Mouse (Mus musculus) forebrain, embryonic 11.5 days (tissue): ENCODE measurements around the gene Iqcn. TPM values are rescaled to one million over a fixed set of nuclear protein-coding genes. Genes with fewer than 3 reads are reported as not detected.
A peak's percentile ranks its signal among the peaks of the same experiment; 100 is the strongest.

Experiments
- ATAC-seq: fragments of 200-750 bp; cut with Nextera tagmentation; replicated peaks from 2 replicates; pipeline ENCODE4 v1.8.0; 2017; ENCODE audit warnings: moderate TSS enrichment; ENCODE audit not compliant: low FRiP score
- DNase-seq: peaks from one replicate; pipeline ENCODE4 v3.0.0-alpha.2; 2017; ENCODE audit warnings: low spot score
- H3K27ac ChIP-seq: fragments of 300-500 bp; sonication (generic); 2 replicates; pipeline ENCODE4 v1.5.1; 2014; ENCODE audit warnings: low read depth, low read length
- H3K27me3 ChIP-seq: fragments of 300-500 bp; sonication (generic); 2 replicates; pipeline ENCODE4 v1.6.1; 2014; ENCODE audit warnings: mild to moderate bottlenecking, low read length, mixed read lengths; ENCODE audit not compliant: control insufficient read depth, insufficient read depth
- H3K36me3 ChIP-seq: fragments of 300-500 bp; sonication (generic); 2 replicates; pipeline ENCODE4 v1.6.1; 2014; ENCODE audit warnings: mild to moderate bottlenecking, low read length, moderate library complexity, mixed read lengths; ENCODE audit not compliant: control insufficient read depth, insufficient read depth
- H3K4me1 ChIP-seq: fragments of 300-500 bp; sonication (generic); replicated peaks from 2 replicates; pipeline ENCODE4 v1.6.1; 2014; ENCODE audit warnings: low read length, mixed read lengths; ENCODE audit not compliant: control insufficient read depth, insufficient read depth
- H3K4me2 ChIP-seq: fragments of 300-500 bp; sonication (generic); 2 replicates; pipeline ENCODE4 v1.6.1; 2014; ENCODE audit warnings: low read depth, mild to moderate bottlenecking, low read length, moderate library complexity, mixed read lengths; ENCODE audit not compliant: severe bottlenecking
- H3K4me3 ChIP-seq: fragments of 300-500 bp; sonication (generic); 2 replicates; pipeline ENCODE4 v1.5.1; 2014; ENCODE audit warnings: low read depth, low read length
- H3K9ac ChIP-seq: fragments of 300-500 bp; sonication (generic); 2 replicates; pipeline ENCODE4 v1.6.1; 2014; ENCODE audit warnings: low read length
- H3K9me3 ChIP-seq: fragments of 300-500 bp; sonication (generic); 2 replicates; pipeline ENCODE4 v1.6.1; 2016; ENCODE audit warnings: low read length, mixed read lengths; ENCODE audit not compliant: control insufficient read depth
- WGBS: fragments of 180-500 bp; shearing (Covaris S2); extraction: QIAGEN DNeasy Blood & Tissue Kit; methylation state at CpG from one replicate; pipeline ENCODE4 v1.1.7; 2014; 5-methylcytosine and 5-hydroxymethylcytosine counted together
- polyA plus RNA-seq: library from polyadenylated mRNA; unstranded; fragments of >200 nt; fragmentation: Nextera tagmentation; extraction: Ambion mirVana; gene quantifications from 2 replicates; pipeline ENCODE4 v1.2.1, GENCODE M21; 2014

Gene Iqcn
- polyA plus RNA-seq, 1 experiment from 2014 or later: not detected

DNA sequence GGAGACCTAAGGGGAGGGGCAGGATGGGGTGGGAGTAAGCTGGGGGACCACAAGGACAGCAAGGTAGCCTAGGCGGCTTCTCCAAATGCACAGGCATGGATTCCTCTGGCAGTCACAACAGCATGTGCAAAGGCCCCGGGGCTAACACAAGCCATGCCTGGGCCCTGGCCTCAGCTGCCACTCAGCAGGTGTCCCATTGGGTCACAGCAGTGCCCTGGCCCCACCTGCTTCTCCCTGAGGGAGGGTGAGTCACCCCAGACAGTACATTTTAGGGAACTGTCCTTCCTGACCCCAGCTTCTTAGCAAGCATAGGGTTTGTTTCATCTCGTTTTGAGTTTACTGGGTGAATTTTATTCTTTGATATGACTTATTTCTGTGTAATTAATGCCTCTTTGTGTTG lies 20.6 kb upstream of the Iqcn start:
- H3K36me3 ChIP-seq: peaks cover 15% of the 10 kb centered on the region; the same call in 1 of the 2 replicates
- peaks cover 3% of the 10 kb centered on the region; the same call in 1 of the 2 replicates for H3K4me1 ChIP-seq
- DNase-seq (no peak), ATAC-seq (no peak)
- no peaks in the 10 kb centered on the region for H3K27me3 ChIP-seq
- no peak overlapping the region for H3K27ac ChIP-seq
- H3K9ac ChIP-seq: no peak overlapping the region
- 75% methylated on average over 3 of the region's 3 CpGs for WGBS
- H3K9me3 ChIP-seq: no peaks in the 10 kb centered on the region
- no peak overlapping the region for H3K4me2 ChIP-seq
- no peak overlapping the region for H3K4me3 ChIP-seq

DNA sequence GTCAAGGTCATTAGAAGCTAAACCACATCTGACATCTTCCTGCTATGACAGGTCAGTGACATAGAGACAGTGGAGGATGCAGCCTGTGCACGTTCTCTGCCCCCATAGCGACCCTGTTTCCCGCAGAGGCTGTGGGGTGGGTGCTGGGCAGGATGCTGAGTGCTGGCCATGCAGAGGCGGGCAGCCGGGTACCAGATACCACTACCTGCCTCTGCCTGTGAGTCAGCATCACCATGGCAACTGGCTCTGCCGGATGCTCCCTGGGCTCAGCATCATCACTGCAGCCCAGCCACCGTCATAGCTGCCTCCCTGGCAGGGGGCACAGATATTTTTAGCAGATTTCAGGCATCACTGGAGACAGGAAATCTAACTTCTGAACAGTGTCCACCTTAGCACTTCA lies 19.0 kb upstream of the Iqcn start:
- DNase-seq: no peak
- Histone ChIP-seq H3K27ac (no peak overlapping the region), H3K4me3 (no peak overlapping the region), H3K4me2 (no peak overlapping the region), H3K9me3 (no peaks in the 10 kb centered on the region), H3K27me3 (no peaks in the 10 kb centered on the region), H3K36me3 (peaks cover 2% of the 10 kb centered on the region; the same call in 1 of the 2 replicates), H3K4me1 (peaks cover 3% of the 10 kb centered on the region; the same call in 1 of the 2 replicates), H3K9ac (no peak overlapping the region)
- ATAC-seq: no peak
- 55% methylated on average over 7 of the region's 7 CpGs for WGBS

DNA sequence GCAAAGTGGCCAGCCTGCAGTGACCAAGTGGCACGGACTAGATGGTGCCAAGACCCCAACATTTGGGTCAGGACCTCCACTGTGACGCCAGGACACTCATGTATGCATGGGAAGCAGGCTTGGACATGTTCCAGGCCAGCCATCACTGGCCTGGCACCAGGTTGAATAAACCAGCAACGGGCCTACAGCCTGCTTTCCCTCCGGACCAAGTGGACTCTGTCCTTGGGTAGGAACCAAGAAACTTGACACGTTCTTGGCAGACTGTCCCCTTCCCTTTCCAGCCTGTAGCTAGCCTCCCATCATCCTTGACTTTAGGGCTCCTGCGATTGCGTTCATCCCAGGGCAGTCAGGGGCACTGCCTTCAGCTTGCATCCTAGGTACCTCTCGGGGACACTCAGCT lies 15.7 kb upstream of the Iqcn start:
- Histone ChIP-seq H3K4me1 (peaks cover 9% of the 10 kb centered on the region; the same call in 1 of the 2 replicates), H3K4me3 (no peak overlapping the region), H3K4me2 (no peak overlapping the region), H3K27me3 (no peaks in the 10 kb centered on the region), H3K36me3 (no peaks in the 10 kb centered on the region), H3K9me3 (no peaks in the 10 kb centered on the region), H3K9ac (no peak overlapping the region), H3K27ac (no peak overlapping the region)
- ATAC-seq (no peak), DNase-seq (no peak)
- WGBS: 90% methylated on average over 8 of the region's 8 CpGs

DNA sequence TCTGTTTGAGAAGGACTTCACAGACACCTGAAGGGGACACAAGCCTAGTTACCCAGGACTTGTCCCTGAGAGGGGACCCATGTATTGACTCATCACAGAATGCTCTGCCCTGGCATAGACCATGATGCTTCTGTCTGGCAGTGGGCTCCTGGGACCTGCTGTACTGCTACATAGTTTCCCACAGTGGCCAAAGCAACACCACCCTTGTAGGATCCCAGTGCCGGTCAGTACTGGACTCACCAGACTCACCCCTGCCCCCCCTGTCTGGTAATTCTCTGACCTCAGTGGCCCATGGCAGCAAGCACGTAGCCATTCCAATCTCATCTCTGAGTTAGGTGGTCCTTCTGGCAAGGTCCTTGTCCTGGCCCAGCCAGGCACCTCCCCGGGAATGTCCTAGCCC lies 15.1 kb upstream of the Iqcn start:
- Histone ChIP-seq H3K27ac (no peak overlapping the region), H3K9ac (no peak overlapping the region), H3K4me2 (no peak overlapping the region), H3K36me3 (no peaks in the 10 kb centered on the region), H3K9me3 (no peaks in the 10 kb centered on the region), H3K4me3 (no peak overlapping the region), H3K4me1 (peaks cover 9% of the 10 kb centered on the region; the same call in 1 of the 2 replicates), H3K27me3 (no peaks in the 10 kb centered on the region)
- ATAC-seq (no peak), DNase-seq (no peak)
- WGBS: 95% methylated on average over 3 of the region's 3 CpGs

DNA sequence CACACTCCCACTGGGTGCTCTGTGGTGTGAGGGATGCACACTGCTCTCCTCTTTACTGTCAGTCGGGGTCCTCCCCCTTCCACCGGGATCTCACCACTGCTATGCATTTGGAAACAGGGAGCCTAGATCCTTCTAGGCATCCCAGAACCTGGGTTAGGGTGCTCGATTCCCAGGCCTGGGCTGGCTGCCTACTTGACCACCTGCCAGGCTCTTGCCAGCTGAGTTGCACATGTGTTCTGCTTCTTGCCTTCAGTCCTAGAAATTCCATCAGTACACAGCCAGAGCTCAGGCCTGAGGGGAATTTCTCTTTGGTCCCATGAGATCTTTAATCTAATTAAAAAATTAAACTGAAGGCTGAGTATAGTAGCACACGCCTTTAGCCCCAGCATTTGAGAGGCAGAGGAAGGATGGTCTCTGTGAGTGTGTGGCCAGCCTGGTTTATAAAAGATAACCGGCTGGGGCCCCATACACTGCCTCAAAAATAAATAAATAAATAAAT lies 13.3 kb upstream of the Iqcn start:
- no peak overlapping the region for H3K27ac ChIP-seq
- H3K9me3 ChIP-seq: no peaks in the 10 kb centered on the region
- whole genome bisulfite sequencing: 71% methylated on average over 5 of the region's 5 CpGs
- no peak for ATAC-seq
- peaks cover 9% of the 10 kb centered on the region; the same call in 1 of the 2 replicates for H3K4me1 ChIP-seq
- H3K4me3 ChIP-seq: no peak overlapping the region
- DNase-seq: no peak
- no peak overlapping the region for H3K9ac ChIP-seq
- H3K36me3 ChIP-seq: no peaks in the 10 kb centered on the region
- no peak overlapping the region for H3K4me2 ChIP-seq
- no peaks in the 10 kb centered on the region for H3K27me3 ChIP-seq

DNA sequence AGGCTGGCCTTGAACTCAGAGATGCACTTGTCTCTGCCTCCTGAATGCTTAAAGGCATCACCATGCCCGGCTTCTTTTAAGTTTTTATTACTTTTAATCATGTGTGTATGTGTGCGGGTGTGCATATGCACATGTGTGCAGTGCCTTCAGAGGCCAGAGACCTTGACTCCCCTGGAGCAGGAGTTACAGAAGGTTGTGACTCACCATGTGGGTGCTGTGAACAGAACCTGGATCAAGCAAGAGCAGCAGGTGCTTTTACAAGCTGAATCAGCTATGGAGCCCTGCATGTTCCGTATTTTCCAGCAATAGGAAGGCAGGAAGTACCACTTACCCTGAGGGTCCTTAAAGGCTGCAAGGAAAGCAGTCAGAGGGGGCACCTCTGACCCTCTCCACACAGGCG lies 12.0 kb upstream of the Iqcn start:
- ATAC-seq (no peak), DNase-seq (no peak)
- Histone ChIP-seq H3K36me3 (no peaks in the 10 kb centered on the region), H3K27me3 (no peaks in the 10 kb centered on the region), H3K9me3 (no peaks in the 10 kb centered on the region), H3K4me2 (peak overlapping the region; percentile 46; the same call in 1 of the 2 replicates), H3K4me3 (peak overlapping the region; percentile 21), H3K9ac (peak overlapping the region; percentile 76), H3K27ac (peak overlapping the region; percentile 86), H3K4me1 (peaks cover 19% of the 10 kb centered on the region)
- WGBS: 55% methylated on average over 4 of the region's 4 CpGs

DNA sequence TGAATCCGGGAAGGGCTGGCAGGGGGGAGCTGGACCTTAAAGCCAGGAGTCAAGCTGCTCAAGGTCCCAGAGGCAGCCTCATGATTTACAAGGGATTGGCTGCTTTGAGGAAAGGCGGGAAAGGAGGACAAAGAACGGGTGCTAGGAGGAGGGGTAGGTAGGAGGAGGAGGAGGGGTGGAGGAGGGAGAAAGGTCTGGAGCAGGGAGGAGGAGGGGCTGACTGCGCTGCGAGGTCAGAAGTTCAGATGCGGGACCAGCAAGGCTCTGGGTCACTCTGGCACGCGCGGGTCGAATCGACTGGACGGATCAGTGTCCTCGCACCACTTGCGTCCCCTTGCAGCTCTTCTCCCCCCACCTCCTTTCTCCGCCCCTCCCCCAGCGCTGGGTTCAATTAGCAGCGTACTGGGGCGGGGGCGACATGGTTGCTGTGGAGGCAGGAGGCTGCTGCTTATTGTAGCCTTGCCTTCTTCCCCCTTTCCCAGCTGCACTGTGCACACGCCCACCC lies 11.5 kb upstream of the Iqcn start:
- peak; percentile 75 for ATAC-seq
- Histone ChIP-seq H3K36me3 (no peaks in the 10 kb centered on the region), H3K27me3 (no peaks in the 10 kb centered on the region), H3K4me3 (peak overlapping the region; percentile 21), H3K4me2 (peak overlapping the region; percentile 46; the same call in 1 of the 2 replicates), H3K9ac (peak overlapping the region; percentile 76), H3K9me3 (no peaks in the 10 kb centered on the region), H3K27ac (peak overlapping the region; percentile 86), H3K4me1 (peaks cover 25% of the 10 kb centered on the region)
- DNase-seq: peak; percentile 89
- WGBS: under 1% methylated on average over 20 of the region's 20 CpGs

DNA sequence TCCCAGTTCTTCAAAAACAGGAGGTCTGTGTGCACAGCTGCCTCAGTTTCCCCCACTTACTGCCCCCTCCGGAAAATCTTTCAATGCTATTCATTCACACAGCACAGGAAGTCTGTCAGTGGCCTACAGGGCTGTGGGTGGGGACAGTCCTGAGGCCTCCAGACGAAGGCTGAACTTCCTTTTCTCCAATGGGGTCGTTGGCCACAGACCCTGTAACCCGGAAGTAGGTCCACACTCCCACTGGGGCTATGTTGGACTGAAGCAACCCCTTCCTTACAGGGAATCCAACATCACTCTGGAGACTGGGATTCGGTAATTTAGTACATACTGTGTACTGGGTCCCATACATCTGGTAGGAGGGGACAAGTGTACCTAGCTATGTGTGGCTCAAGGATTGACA lies 9.6 kb upstream of the Iqcn start:
- Histone ChIP-seq H3K9ac (no peak overlapping the region), H3K36me3 (no peaks in the 10 kb centered on the region), H3K9me3 (no peaks in the 10 kb centered on the region), H3K27ac (no peak overlapping the region; the same call in 1 of the 2 replicates), H3K4me3 (no peak overlapping the region), H3K27me3 (no peaks in the 10 kb centered on the region), H3K4me1 (peaks cover 39% of the 10 kb centered on the region), H3K4me2 (no peak overlapping the region)
- DNase-seq (no peak), ATAC-seq (no peak)
- 85% methylated on average over 5 of the region's 5 CpGs for WGBS
